Mouse (Mus musculus): ENCODE measurements around the gene Gm4559. TPM values are rescaled to one million over a fixed set of nuclear protein-coding genes. Genes with fewer than 3 reads are reported as not detected.

The Gm4559 gene
- polyA plus RNA-seq (2012; rRNA removed) = not detected in 2 replicates

DNA sequence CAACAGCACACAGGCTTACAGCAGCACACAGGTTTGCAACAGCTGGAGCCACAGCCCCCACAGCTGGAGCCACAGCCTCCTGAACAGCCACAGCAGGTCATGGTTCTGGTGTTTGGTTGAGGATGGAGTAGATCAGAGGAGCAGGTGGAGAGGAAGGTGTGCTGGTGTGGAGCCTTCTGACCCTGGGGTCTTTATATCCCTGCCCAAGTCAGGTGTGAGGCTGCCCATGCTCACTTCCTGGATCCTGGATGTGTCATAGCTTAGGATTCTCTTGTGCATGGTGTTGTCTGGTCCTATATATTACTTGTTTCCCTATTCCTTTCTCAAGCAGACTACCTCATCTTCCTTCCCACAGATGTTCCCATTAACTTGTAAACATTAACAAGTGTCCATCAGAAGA lies at the start of gene Gm4559:
Gene Gm4559 (minus strand): TSS at position 101 of the 400 bp plus-strand sequence.

DNA sequence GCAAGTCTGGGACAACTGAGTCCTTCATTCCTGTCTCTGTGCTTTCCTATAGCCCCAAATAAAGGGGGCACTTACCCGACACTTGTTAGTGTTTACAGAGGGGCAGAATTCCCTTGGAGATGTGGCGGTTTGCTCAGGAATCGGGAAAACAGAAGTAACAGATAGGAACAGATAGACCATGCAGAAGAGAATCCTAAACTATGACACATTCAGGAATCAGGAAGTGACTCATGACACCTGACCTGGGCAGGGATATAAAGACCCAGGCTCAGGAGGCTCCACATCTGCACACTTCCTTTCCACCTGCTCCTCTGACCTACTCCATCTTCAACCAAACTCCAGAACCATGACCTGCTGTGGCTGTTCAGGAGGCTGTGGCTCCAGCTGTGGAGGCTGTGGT lies 29.1 kb upstream of the Gm4559 start, which contains the start of gene Krtap5-4:
Gene Krtap5-4 (plus strand): TSS at position 301 of the 400 bp plus-strand sequence.

GRCm38 (mm10) chr7:142297018-142297417 lies 22.9 kb upstream of the Gm4559 start, which contains the start of gene Krtap5-1:
Gene Krtap5-1 (minus strand): TSS chr7:142297118.

DNA sequence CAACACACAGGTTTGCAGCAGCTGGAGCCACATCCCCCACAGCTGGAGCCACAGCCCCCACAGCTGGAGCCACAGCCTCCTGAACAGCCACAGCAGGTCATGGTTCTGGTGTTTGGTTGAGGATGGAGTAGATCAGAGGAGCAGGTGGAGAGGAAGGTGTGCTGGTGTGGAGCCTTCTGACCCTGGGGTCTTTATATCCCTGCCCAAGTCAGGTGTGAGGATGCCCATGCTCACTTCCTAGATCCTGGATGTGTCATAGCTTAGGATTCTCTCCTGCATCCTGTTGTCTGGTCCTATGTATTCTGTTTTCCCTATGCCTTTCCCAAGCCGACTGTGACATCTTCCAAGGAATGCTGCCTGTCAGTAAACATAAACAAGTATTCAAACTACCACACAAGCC lies 15.9 kb downstream of the Gm4559 start, which contains the start of gene Gm2431:
Gene Gm2431 (minus strand): TSS at position 101 of the 400 bp plus-strand sequence.

DNA sequence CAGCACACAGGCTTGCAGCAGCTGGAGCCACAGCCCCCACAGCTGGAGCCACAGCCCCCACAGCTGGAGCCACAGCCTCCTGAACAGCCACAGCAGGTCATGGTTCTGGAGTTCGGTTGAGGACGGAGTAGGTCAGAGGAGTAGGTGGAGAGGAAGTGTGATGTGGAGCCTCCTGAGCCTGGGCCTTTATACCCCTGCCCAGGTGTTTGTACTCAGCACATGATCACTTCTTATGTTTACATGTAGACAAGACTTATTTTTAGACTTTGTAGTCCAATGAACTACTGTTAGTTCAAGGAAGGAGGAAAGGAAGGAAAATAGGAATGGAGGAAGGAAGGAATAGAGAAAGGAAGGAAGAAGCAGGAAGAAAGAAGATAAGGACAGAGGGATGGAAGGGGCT lies 33.2 kb downstream of the Gm4559 start, which contains the start of gene Gm40460:
Gene Gm40460 (minus strand): TSS at position 101 of the 400 bp plus-strand sequence.

GRCm38 (mm10) chr7:142229871-142230270 lies 44.3 kb downstream of the Gm4559 start, which contains the start of gene Krtap5-5:
Gene Krtap5-5 (minus strand): TSS chr7:142229971.

Other genes starting within 250 kb of the Gm4559 start
- 40.6 and 44.6 TPM in 2 replicates for gene Mob2, start 213.3 kb downstream of the Gm4559 start, polyA plus RNA-seq (2012; rRNA removed)
- 2.7 and 2.8 TPM in 2 replicates for gene Dusp8, start 178.5 kb downstream of the Gm4559 start, polyA plus RNA-seq (2012; rRNA removed)
- gene Gm45618, start 153.6 kb downstream of the Gm4559 start, polyA plus RNA-seq (2012; rRNA removed) = not detected in 2 replicates
- gene Gm39115, start 138.3 kb downstream of the Gm4559 start, polyA plus RNA-seq (2012; rRNA removed) = not detected in 2 replicates
- gene Gm45337, start 129.8 kb downstream of the Gm4559 start, polyA plus RNA-seq (2012; rRNA removed) = not detected in 2 replicates
- gene Gm29735, start 117.2 kb downstream of the Gm4559 start, polyA plus RNA-seq (2012; rRNA removed) = not detected in 2 replicates
- gene Gm4553, start 108.6 kb downstream of the Gm4559 start, polyA plus RNA-seq (2012; rRNA removed) = not detected in 2 replicates
- gene Krtap5-2, start 98.4 kb downstream of the Gm4559 start, polyA plus RNA-seq (2012; rRNA removed) = not detected in 2 replicates
- gene Gm10153, start 84.0 kb downstream of the Gm4559 start, polyA plus RNA-seq (2012; rRNA removed) = not detected in 2 replicates
- not detected in 2 replicates for gene Krtap5-3, start 73.0 kb downstream of the Gm4559 start, polyA plus RNA-seq (2012; rRNA removed)
- gene Gm7579, start 62.5 kb downstream of the Gm4559 start, polyA plus RNA-seq (2012; rRNA removed) = not detected in 2 replicates
- gene Krtap5-5, start 44.4 kb downstream of the Gm4559 start, polyA plus RNA-seq (2012; rRNA removed) = not detected in 2 replicates
- not detected in 2 replicates for gene Gm40460, start 33.3 kb downstream of the Gm4559 start, polyA plus RNA-seq (2012; rRNA removed)
- gene Gm2431, start 16.0 kb downstream of the Gm4559 start, polyA plus RNA-seq (2012; rRNA removed) = not detected in 2 replicates
- gene Krtap5-1, start 22.8 kb upstream of the Gm4559 start, polyA plus RNA-seq (2012; rRNA removed) = not detected in 2 replicates
- gene Krtap5-4, start 29.2 kb upstream of the Gm4559 start, polyA plus RNA-seq (2012; rRNA removed) = not detected in 2 replicates
- 0.87 and 0.93 TPM in 2 replicates for gene Ifitm10, start 99.4 kb upstream of the Gm4559 start, polyA plus RNA-seq (2012; rRNA removed)
- gene Gm49369, start 108.3 kb upstream of the Gm4559 start, polyA plus RNA-seq (2012; rRNA removed) = 0.38 and 0.44 TPM in 2 replicates
- 158 and 192 TPM in 2 replicates for gene Ctsd, start 113.7 kb upstream of the Gm4559 start, polyA plus RNA-seq (2012; rRNA removed)
- gene Syt8, start 160.5 kb upstream of the Gm4559 start, polyA plus RNA-seq (2012; rRNA removed) = 1.5 TPM in 1 of 2 replicates, not detected in the other
- 3.3 and 8.7 TPM in 2 replicates for gene Tnni2, start 167.4 kb upstream of the Gm4559 start, polyA plus RNA-seq (2012; rRNA removed)
- gene Lsp1, start 186.4 kb upstream of the Gm4559 start, polyA plus RNA-seq (2012; rRNA removed) = 12.0 and 13.8 TPM in 2 replicates
- gene Tnnt3, start 224.5 kb upstream of the Gm4559 start, polyA plus RNA-seq (2012; rRNA removed) = 0.27 and 5.5 TPM in 2 replicates